Mouse (Mus musculus): ENCODE results near the gene Anxa4. TPM values are rescaled to one million over a fixed set of nuclear protein-coding genes. Genes with fewer than 3 reads are reported as not detected.

Gene Anxa4
- polyA plus RNA-seq, 1 experiment: 0.03 TPM

DNA sequence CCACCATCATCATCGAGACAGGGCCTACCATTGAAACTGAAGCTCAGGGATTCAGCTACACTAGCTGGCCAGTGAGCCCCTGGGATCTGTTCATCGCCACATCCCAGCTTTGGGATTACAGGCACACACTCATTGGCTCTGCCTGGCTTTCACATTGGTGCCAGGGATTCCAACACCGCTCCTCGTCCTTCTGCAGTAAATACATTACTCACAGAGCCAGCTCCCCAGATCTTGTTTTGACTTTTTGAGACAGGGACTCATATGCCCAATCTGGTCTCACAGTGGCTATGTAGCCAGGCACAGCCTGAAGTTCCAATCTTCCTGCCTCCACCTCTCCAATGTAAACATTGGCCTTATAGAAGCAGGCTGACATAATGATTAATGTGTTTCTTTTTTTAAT lies 57.1 kb downstream of the Anxa4 start:
- TF ChIP-seq GATA1 (IDR thresholded peaks at IDR 0.05; ENCODE audit: low read length): no peak

DNA sequence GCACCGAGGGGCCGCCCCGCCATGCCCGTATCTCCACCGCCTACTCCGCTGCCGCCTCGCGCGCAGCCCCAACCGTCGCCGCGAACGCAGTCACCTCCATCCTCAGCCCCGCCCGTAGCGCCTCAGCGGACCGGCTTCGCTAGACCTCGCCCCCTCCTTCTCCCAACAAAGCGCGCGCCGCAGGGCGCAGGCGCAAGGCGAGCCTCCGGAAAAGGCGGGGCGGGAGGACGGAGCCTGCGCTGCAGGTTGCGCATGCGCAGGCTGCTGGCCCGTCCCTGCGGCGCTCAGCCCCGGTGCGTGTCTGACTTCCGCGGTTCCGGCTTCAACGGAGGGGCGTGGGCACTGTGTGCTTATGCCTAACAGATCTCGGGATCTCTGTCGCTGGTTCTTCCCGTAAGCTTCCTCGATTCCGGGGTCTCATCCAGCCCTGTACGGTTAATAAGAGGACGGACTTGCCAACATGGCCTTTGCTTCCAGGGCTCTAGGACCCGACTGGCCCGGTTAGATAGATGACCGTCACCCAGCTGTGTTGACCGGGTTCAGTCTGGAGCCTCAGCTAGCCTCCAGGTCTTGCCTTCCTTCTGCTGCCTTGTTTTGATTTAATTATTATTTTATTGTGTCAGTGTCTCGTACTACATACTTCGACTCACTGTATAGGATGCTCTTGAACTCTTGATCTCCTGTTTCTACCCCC lies 60.1 kb downstream of the Anxa4 start, which contains the start of gene Gmcl1:
TSS of gene Gmcl1 (minus strand) at position 201 of the 694 bp plus-strand sequence.
- TF ChIP-seq GATA1 (IDR thresholded peaks at IDR 0.05; ENCODE audit: low read length): no peak

DNA sequence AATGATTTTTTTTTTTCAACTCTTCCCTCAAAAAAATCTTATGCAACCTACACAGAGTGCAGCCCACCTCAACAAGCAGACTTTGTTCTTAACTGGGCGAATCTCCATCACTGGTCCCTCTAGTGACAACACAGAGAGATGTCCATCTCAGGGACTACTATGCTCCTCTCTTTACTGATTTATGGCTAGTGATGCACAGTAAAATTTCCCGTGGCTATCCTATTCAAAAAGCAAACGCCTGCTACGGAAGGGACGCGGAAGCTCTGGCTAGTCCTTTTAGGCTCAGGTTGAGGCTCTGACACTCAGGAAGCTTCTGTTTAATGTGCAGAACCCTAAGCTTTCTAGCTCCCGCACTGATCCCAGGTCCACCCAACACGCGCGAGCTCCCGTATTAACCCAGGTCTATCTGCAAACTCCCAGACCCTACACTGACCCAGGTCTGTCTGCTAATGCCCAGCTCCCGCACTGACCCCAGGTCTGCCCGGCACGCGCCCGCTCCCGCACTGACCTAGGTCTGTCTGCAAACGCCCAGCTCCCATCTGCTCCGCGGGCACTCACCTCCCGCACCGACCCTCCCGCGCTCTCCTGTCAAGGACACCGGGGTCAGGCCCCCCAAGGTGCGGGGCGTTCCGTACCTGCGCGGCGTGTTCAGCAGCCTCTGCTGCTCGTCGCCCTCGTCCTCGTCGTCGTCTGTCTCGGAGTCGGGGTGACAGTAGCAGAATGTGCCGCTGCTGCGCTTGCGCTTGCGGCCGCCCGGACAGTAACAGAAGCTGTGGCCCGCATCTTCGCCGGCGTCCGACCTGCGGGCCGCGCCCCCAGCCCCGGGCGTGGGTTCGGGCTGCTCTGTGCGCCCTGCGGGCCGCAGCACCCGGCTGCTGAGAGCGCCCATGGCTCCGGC lies 60.9 kb downstream of the Anxa4 start:
- TF ChIP-seq GATA1 (IDR thresholded peaks at IDR 0.05; ENCODE audit: low read length): no peak

- no peak for TF ChIP-seq GATA1 (IDR thresholded peaks at IDR 0.05; ENCODE audit: low read length)
Measured at GRCm38 (mm10) chr6:86728711-86729110, 64.7 kb downstream of the Anxa4 start.

- TF ChIP-seq GATA1 (IDR thresholded peaks at IDR 0.05; ENCODE audit: low read length): no peak
Measured at GRCm38 (mm10) chr6:86721977-86722376, 71.4 kb downstream of the Anxa4 start.

- TF ChIP-seq GATA1 (IDR thresholded peaks at IDR 0.05; ENCODE audit: low read length): no peak
Measured at GRCm38 (mm10) chr6:86708072-86708774, 85.2 kb downstream of the Anxa4 start.

- no peak for TF ChIP-seq GATA1 (IDR thresholded peaks at IDR 0.05; ENCODE audit: low read length)
Measured at GRCm38 (mm10) chr6:86702577-86702976, 90.8 kb downstream of the Anxa4 start.

DNA sequence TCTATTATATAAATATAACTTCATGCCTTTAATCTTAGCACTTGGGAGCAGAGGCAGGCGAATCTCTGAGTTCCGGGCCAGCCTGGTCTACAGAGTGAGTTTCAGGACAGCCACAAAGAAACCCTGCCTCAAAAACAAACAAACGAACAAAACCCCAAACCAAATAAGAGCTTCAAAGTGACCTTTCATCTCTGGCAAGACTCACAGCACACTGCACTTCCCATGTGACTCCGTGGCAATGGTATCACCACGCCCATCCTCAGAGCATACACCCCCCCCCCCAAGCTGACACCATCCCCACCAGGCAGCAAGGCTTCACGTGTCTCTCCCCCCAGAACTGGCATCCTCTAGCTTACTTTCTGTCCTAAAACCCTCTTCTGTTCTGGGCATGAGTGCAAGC lies 95.5 kb downstream of the Anxa4 start:
- TF ChIP-seq GATA1 (IDR thresholded peaks at IDR 0.05; ENCODE audit: low read length): no peak

DNA sequence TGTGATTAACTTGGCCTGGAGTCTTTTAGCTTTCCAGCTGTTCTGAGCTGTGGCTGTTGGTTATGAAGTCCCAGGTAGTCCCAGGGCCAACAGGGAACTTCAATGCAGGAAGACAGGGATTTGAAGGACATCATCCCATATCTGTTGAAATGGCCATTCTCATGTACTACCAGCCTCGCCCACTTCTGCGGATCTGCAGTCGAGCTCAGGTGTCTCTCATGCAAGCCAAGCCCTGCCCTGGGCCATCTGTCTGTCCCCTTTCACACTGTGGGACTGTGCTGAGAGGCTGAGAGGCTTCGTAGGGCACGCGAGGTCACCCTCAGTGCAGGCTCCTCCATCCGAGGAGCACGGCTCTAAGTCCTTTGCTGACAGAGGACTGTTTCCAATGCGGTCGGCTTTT lies 97.2 kb downstream of the Anxa4 start:
- no peak for TF ChIP-seq GATA1 (IDR thresholded peaks at IDR 0.05; ENCODE audit: low read length)

DNA sequence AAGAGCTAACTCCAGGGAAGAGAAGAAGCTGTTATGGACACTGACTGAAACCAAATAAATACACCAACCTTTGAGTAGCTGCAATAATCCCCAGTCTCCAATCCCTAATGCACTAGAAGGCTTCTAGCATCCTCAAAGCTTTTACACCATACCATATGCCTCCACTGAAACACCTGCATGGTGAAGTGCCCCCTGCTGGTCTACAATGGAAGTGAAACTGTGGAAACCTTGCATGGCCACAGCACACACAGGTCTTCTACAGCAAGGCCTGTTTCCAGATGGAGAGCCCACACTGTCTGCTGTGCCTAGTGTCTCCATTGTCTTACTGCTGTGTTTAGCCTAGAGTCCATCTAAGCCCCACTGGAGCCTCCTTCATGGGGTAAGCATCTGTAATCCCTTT lies 98.9 kb downstream of the Anxa4 start:
- no peak for TF ChIP-seq GATA1 (IDR thresholded peaks at IDR 0.05; ENCODE audit: low read length)

DNA sequence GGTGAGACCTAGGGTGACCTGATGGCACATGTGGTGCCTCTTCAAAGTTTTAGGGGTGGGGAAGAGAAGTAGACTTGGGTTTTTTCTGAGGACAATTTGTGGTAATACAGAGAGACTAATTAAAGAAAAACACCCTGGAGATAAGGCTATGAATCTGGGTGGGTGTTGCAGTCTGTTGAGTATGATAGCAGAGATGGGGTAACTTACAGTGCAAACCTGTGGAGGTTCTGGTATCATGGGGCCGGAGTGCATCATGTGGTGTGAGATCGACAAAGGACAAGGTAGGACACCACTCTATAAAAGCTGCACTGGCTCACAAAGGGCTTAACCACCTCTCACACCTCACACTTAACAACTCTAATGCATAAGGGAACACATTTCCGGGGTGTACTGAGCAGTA lies 103.7 kb downstream of the Anxa4 start:
- TF ChIP-seq GATA1 (IDR thresholded peaks at IDR 0.05; ENCODE audit: low read length): no peak

- TF ChIP-seq GATA1 (IDR thresholded peaks at IDR 0.05; ENCODE audit: low read length): no peak
Measured at GRCm38 (mm10) chr6:86686971-86687370, 106.4 kb downstream of the Anxa4 start.

Other genes with a start within 250 kb of the Anxa4 start
- not detected in 2 replicates for gene Asprv1, start 165.4 kb downstream of the Anxa4 start, polyA plus RNA-seq (2012)
- gene Mxd1, start 124.4 kb downstream of the Anxa4 start, polyA plus RNA-seq (2012): 5.7 and 6.4 TPM in 2 replicates
- gene Snrnp27, start 109.1 kb downstream of the Anxa4 start, polyA plus RNA-seq (2012): 165 and 222 TPM in 2 replicates
- 20.7 and 21.9 TPM in 2 replicates for gene Gmcl1, start 60.2 kb downstream of the Anxa4 start, polyA plus RNA-seq (2012)
- gene Aak1, start 55.9 kb upstream of the Anxa4 start, polyA plus RNA-seq (2012): 32.1 and 39.9 TPM in 2 replicates
- 60.3 and 98.9 TPM in 2 replicates for gene Nfu1, start 215.7 kb upstream of the Anxa4 start, polyA plus RNA-seq (2012)
- gene Gfpt1, start 249.3 kb upstream of the Anxa4 start, polyA plus RNA-seq (2012): 13.5 and 37.0 TPM in 2 replicates

Data from G1E-ER4 (cell line).